Mouse (Mus musculus) gastrocnemius, postnatal 14 days (tissue): ENCODE results near the gene Dpp10. TPM values are rescaled to one million over a fixed set of nuclear protein-coding genes. Genes with fewer than 3 reads are reported as not detected.

Experiments used
- DNase-seq: peaks from one replicate; pipeline ENCODE4 v3.0.0; 2021; ENCODE audit warnings: mixed read lengths
- intact Hi-C: fragments of 180-260 bp; cut with DNase I; formaldehyde crosslinking; loops from one replicate; pipeline ENCODE4 v1.15.1; 2025; ENCODE audit warnings: low total_unique reads
- long read RNA-seq, 2 experiments: library from polyadenylated mRNA; stranded (forward); transcript quantifications; one replicate each; pipeline ENCODE4 v2.0.0; 2021
- total RNA-seq, 2 experiments: library from RNA; stranded (reverse); gene quantifications; 2 replicates each; pipeline ENCODE4 v1.2.3; 2021

Dpp10 gene
- total RNA-seq, result not detected
- long read RNA-seq, experiment 1, result 0 reads
- long read RNA-seq, experiment 2, result 0 reads

DNA sequence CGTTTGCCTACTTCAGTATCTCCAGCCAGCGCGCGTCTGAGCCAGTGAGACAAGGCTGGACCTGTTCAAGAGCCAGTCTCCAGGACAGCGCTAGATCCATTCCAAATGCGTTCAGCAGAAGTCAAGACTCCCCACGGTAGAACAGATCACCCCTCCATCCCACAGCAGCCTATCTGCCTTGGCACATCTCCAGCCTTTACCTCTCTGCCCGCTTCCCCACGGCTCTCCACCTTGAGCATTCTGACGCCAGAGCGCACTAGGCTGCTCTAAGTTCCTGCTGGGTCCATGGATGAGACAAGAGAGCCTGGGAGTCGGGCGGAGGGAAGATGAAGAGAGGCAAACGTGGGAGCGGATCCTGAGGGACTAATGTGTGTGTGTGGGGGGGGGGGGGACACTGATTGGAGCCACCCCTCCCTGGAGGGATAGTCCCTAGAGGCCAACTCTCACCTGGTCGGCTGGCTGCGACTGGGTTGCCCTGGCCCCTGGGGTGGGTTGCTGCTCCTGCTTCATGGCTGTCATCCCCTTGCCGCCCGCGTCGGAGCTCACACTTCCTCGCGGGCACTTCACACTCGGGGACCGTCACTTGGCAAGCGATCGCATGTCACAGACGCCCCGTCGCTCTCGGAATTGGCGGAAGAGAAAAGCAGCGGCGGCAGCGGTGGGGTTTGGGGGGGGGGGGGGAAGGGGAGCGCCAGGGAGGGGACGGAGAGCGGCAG, at the start of gene Dpp10:
Gene Dpp10 (minus strand): TSS at position 635 of the 716 bp plus-strand sequence.
- intact Hi-C loops, result no loop called here
- no peak for DNase-seq

DNA sequence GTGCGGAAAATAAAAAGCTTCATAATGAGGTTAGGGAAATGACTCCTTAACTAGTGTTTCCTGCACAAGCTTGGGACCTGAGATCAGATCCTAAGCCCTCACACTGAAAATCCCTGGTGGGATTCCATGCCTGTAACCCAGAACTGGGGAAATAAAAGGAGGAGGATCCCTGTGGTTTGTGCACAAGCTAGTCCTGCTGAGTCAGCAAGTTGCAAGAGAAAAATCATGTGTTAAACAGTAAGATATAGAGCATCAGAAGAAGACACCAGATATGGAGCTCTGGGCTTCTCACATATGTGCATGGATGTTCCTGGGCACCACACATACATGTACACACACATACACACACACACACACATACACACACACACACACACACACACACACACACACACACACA, 3.2 kb upstream of the Dpp10 start:
- DNase-seq, result no peak
- intact Hi-C loops, result no loop called here

- DNase-seq, result no peak
- intact Hi-C loops, result no loop called here
Measured at GRCm38 (mm10) chr1:124045761-124046300, 472 bp upstream of the Dpp10 start.

DNA sequence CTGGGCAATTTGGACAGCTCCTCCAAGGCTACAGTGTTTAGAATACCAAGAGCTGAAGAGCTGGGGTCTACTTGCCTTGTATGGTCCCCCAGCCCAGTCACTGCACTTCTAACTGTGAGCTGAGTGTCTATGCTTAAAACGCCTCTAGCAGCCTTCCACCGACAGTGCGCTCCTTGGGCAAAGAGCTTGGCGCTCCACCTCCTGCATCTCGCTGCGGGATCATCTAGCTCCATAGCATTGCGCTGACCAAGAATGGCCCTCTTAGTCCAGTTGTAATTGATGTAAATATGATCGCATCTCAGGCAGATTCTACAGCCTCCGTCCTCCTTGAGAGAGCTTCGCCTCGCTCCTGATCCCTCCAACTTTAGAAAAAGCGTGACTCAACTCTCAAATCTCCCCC, 1.2 kb downstream of the Dpp10 start:
- DNase-seq, result no peak
- intact Hi-C loops, result no loop called here

DNA sequence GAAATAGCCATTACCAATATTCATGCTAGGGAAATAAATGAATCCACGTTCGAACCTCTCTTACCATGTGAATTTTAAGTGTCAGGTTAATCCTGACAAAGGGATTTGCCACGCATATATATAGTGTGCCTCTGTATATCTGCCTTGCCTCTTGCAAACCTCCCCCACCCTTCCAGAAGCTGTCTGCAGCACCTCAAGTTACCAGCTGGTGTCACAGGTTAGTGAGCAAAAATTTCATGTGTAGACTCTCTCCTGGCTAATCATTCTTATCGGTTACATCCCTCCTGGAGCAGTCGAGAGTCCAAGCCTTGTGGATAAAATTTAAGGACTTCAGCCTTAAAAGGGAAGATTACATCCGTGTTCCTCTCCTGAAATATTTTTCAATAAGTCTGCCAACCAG, 1.9 kb downstream of the Dpp10 start:
- DNase-seq, result no peak
- intact Hi-C loops, result no loop called here

DNA sequence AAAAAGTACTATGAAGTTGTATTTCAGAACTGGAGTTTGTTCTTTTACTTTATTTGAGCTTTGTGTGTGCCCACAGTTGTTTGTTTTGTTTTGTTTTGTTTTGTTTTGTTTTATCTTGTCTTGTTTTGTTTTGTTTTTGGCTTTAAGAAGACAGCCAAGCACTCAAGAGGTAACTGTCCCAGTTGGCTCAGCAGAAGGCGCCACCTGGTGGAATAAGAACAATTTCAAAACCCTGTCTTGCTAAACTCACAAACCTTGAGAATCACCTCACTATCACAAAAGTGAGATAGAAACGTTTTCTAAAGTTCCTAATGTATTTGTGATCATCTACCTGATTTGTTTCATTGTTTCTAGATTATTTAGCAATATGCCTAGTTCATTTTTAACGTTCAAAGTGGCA, 3.8 kb downstream of the Dpp10 start:
- peak; percentile 6 for DNase-seq
- intact Hi-C loops, result no loop called here

DNA sequence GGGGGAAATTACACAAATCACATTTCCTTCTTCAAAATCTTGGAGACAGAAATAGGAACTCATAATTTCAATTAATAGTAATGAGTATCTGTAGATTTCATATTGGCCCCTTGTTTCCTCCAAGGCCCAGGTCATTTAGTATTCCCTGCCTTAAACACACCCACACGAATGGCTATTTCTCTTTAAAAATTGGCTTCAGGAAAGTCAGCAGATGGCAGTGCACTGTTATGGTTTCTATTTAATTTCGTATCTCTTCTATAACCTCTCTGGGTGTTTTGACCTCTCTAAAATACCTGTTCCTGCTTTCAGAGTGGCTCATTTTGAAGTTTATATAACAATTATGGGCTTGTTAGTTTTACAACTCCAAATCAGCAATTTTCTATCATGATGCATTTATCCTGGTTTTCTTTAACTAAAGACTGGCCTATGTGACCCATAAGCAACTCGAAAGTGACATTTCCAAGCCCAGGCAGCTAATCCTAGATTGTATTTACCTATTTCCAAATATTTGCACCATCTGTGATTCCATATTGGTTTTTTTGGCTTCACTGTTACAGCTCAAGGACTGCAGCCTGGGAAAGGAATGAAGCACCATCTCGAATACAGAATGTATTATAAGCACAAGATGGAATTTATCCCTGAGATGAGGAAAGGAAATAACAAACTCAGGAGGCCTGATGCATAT, 9.9 kb downstream of the Dpp10 start:
- intact Hi-C loops, result no loop called here
- DNase-seq, result no peak

DNA sequence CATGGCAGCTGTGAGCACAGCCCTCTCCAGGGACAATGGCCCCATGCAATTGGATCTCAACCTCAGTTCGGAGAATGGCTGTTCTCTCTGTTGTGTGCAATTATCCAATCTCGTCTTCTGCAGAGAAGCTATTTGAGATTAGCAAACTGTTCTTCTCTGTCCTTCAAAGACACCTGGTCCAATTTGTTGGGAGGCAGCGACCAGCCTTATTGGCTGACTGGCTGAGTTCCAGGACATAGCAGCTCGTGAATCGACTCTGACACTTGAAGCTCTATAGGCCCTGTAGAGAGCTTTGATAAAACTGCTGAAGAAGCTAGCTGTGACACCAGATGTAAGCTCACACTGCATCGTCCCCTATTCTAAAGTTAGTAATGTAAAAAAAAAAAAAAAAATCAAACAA, 12.7 kb downstream of the Dpp10 start:
- no peak for DNase-seq
- intact Hi-C loops, result no loop called here

GRCm38 (mm10) chr1:124031968-124032367, 13.4 kb downstream of the Dpp10 start:
- intact Hi-C loops, result no loop called here

DNA sequence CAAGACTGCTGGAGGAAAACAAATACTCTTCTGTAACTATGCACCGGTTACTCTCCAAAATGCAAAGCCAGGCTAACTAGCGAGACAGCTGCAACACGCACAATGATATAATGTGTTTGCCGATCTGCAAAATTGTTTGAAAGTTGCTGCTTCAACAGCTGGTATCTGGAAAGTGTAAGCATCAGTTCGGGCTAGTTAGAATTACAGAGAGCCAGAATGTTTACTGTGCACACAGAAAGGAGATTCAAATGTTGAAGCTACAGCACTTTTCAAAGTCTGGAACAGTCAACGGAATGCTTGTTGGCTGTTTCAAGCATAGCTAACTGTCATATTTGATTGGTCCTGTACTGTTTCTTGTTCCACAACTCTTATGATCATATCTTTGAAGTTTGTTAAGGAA, 42.6 kb downstream of the Dpp10 start:
- intact Hi-C loops, result no loop called here
- DNase-seq, result no peak

More at GRCm38 (mm10) chr1:124031968-124032367, 13.4 kb downstream of the Dpp10 start:
- no peak for DNase-seq

DNA sequence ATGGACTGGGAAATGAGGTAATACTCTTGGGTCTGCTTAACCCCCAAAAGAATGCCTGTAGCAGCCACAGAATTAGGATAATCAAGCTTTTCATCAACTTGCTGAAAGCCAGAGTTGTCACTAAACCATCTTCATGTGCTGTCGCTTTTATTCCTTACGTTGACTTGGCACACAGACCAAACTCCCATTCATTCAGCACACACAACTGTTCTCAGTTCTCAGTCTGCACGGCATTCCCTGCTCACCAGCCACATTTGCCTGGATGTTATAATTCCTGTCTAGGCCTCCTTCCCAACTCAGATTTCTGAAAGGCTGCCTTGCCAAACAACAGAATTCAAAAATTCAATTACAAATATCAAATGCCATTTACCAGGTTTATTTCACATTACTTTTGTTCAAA, 49.6 kb downstream of the Dpp10 start:
- DNase-seq, result no peak
- intact Hi-C loops, result no loop called here

- intact Hi-C loops, result no loop called here
- no peak for DNase-seq
Measured at GRCm38 (mm10) chr1:123985324-123986024, 59.9 kb downstream of the Dpp10 start.

- no peak for DNase-seq
- intact Hi-C loops, result no loop called here
Measured at GRCm38 (mm10) chr1:123978597-123978996, 66.8 kb downstream of the Dpp10 start.

DNA sequence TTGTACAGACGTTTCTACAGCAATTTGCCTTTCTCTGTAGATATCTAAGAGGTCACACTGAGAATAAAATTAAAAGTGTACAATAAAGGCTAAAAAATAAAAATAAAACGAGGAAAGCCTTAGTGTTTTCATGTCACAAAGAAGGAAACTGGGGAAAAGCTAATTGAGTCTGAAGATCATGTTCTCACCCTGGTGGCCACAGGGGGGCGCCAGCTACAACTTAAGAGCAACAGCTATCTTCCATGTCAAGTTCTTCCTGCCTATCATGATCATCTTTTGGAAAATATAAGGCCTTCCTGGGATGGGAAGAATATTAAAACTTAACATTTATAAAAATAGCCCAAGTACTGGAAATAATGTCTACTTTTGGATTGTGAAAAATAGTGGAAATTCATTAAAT, 70.7 kb downstream of the Dpp10 start:
- intact Hi-C loops, result no loop called here
- no peak for DNase-seq

GRCm38 (mm10) chr1:123946149-123946548, 99.2 kb downstream of the Dpp10 start:
- intact Hi-C loops, result no loop called here
- no peak for DNase-seq

- no peak for DNase-seq
- intact Hi-C loops, result no loop called here
Measured at GRCm38 (mm10) chr1:123940826-123941225, 104.5 kb downstream of the Dpp10 start.

- DNase-seq, result no peak
- intact Hi-C loops, result no loop called here
Measured at GRCm38 (mm10) chr1:123933812-123934727, 111.3 kb downstream of the Dpp10 start.

GRCm38 (mm10) chr1:123928003-123928370, 117.4 kb downstream of the Dpp10 start:
- DNase-seq, result no peak
- intact Hi-C loops, result no loop called here

GRCm38 (mm10) chr1:123927278-123928002, 117.9 kb downstream of the Dpp10 start:
- intact Hi-C loops, result no loop called here
- DNase-seq, result no peak
